Mouse (Mus musculus) spleen, adult 12 weeks (tissue): ENCODE data around the gene Slc9a9.

Experiments used
- DNase-seq: peaks from one replicate; pipeline ENCODE4 v3.0.0; 2022; ENCODE audit warnings: low spot score

Slc9a9 gene

GRCm38 (mm10) chr9:94950676-94951075, 281.0 kb downstream of the Slc9a9 start:
- DNase-seq = no peak

- no peak for DNase-seq
Observed at GRCm38 (mm10) chr9:94955645-94956044, 285.9 kb downstream of the Slc9a9 start.

GRCm38 (mm10) chr9:94958382-94958781, 288.7 kb downstream of the Slc9a9 start:
- no peak for DNase-seq

- DNase-seq = no peak
Observed at GRCm38 (mm10) chr9:94968596-94969120, 298.9 kb downstream of the Slc9a9 start.

- DNase-seq = no peak
Observed at GRCm38 (mm10) chr9:94969131-94969530, 299.4 kb downstream of the Slc9a9 start.

GRCm38 (mm10) chr9:94972021-94972420, 302.3 kb downstream of the Slc9a9 start:
- no peak for DNase-seq

- DNase-seq = no peak
Observed at GRCm38 (mm10) chr9:94972693-94973092, 303.0 kb downstream of the Slc9a9 start.

GRCm38 (mm10) chr9:94976191-94976590, 306.5 kb downstream of the Slc9a9 start:
- no peak for DNase-seq

GRCm38 (mm10) chr9:94993575-94993974, 323.9 kb downstream of the Slc9a9 start:
- no peak for DNase-seq

- no peak for DNase-seq
Observed at GRCm38 (mm10) chr9:95020136-95020706, 350.5 kb downstream of the Slc9a9 start.

GRCm38 (mm10) chr9:95034140-95034970, 364.6 kb downstream of the Slc9a9 start:
- no peak for DNase-seq

GRCm38 (mm10) chr9:95036209-95036608, 366.5 kb downstream of the Slc9a9 start:
- no peak for DNase-seq

GRCm38 (mm10) chr9:95042420-95042819, 372.7 kb downstream of the Slc9a9 start:
- no peak for DNase-seq

- DNase-seq = no peak
Observed at GRCm38 (mm10) chr9:95052160-95052559, 382.5 kb downstream of the Slc9a9 start.

GRCm38 (mm10) chr9:95053183-95053582, 383.5 kb downstream of the Slc9a9 start:
- DNase-seq = no peak

- DNase-seq = no peak
Observed at GRCm38 (mm10) chr9:95055843-95056242, 386.1 kb downstream of the Slc9a9 start.

- no peak for DNase-seq
Observed at GRCm38 (mm10) chr9:95060702-95061101, 391.0 kb downstream of the Slc9a9 start.

GRCm38 (mm10) chr9:95067037-95067436, 397.3 kb downstream of the Slc9a9 start:
- no peak for DNase-seq

- no peak for DNase-seq
Observed at GRCm38 (mm10) chr9:95068466-95068865, 398.8 kb downstream of the Slc9a9 start.

GRCm38 (mm10) chr9:95070832-95071519, 401.3 kb downstream of the Slc9a9 start:
- DNase-seq = no peak

GRCm38 (mm10) chr9:95072450-95072955, 402.8 kb downstream of the Slc9a9 start:
- DNase-seq = peak; percentile 2

GRCm38 (mm10) chr9:95073691-95074090, 404.0 kb downstream of the Slc9a9 start:
- DNase-seq = no peak

GRCm38 (mm10) chr9:95075856-95076255, 406.1 kb downstream of the Slc9a9 start:
- DNase-seq = no peak
